Mouse (Mus musculus): ENCODE results near the gene Vps37d. TPM values are rescaled to one million over a fixed set of nuclear protein-coding genes. Genes with fewer than 3 reads are reported as not detected.

Vps37d gene
- polyA plus RNA-seq (2021) = 18.1 TPM

- no peak for TF ChIP-seq CTCF (IDR thresholded peaks at IDR 0.05)
- ChIA-PET POLR2A (interaction anchor here (0.6 to 1.8 kb wide), 2 partner anchors 41 to 67 kb away, joined by 4 read pairs; no protein-coding TSS in a partner anchor), CTCF (interaction anchor here (0.8 to 3.8 kb wide), 7 partner anchors 10 to 113 kb away, joined by 3 to 26 read pairs (median 7); no protein-coding TSS in a partner anchor)
- H3K27me3 ChIP-seq = no peaks in the 10 kb centered on the region
- peak; percentile 63 for DNase-seq (ENCODE audit: low read depth, low spot score)
- peak; percentile 70 for ATAC-seq
- in situ Hi-C loops (cut with MboI; ENCODE audit: low pct_unique_long_range_greater_than_20kb) = no loop called here
Measured at GRCm38 (mm10) chr5:135077564-135078481, at the start of gene Vps37d. Vps37d (minus strand) TSS chr5:135078266.

GRCm38 (mm10) chr5:135127669-135128068 is 49.6 kb upstream of the Vps37d start:
- TF ChIP-seq CTCF (IDR thresholded peaks at IDR 0.05) = no peak
- H3K27me3 ChIP-seq = peaks cover 17% of the 10 kb centered on the region
- ATAC-seq (no peak), DNase-seq (ENCODE audit: low read depth, low spot score) (no peak)
- in situ Hi-C loops (cut with MboI; ENCODE audit: low pct_unique_long_range_greater_than_20kb) = no loop called here
- CTCF ChIA-PET = no interaction called here
- POLR2A ChIA-PET = no interaction called here

GRCm38 (mm10) chr5:135126121-135126520 is 48.1 kb upstream of the Vps37d start:
- ATAC-seq = no peak
- in situ Hi-C loops (cut with MboI; ENCODE audit: low pct_unique_long_range_greater_than_20kb) = no loop called here
- ChIA-PET POLR2A (interaction anchor here (0.5 kb wide), 1 partner anchor 63 kb away, joined by 3 read pairs; no protein-coding TSS in a partner anchor), CTCF (no interaction called here)
- no peak for DNase-seq (ENCODE audit: low read depth, low spot score)
- no peak for TF ChIP-seq CTCF (IDR thresholded peaks at IDR 0.05)
- peaks cover 14% of the 10 kb centered on the region for H3K27me3 ChIP-seq

GRCm38 (mm10) chr5:135120753-135121152 is 42.7 kb upstream of the Vps37d start:
- H3K27me3 ChIP-seq = peaks cover 7% of the 10 kb centered on the region
- POLR2A ChIA-PET = no interaction called here
- ATAC-seq (no peak), DNase-seq (ENCODE audit: low read depth, low spot score) (no peak)
- CTCF ChIA-PET = no interaction called here
- in situ Hi-C loops (cut with MboI; ENCODE audit: low pct_unique_long_range_greater_than_20kb) = no loop called here
- TF ChIP-seq CTCF (IDR thresholded peaks at IDR 0.05) = no peak

GRCm38 (mm10) chr5:135118589-135119081 is 40.6 kb upstream of the Vps37d start:
- in situ Hi-C loops (cut with MboI; ENCODE audit: low pct_unique_long_range_greater_than_20kb) = loop anchor here (5.0 kb wide), 2 partner anchors 74 to 169 kb away; no protein-coding TSS in a partner anchor
- ChIA-PET CTCF (interaction anchor here (0.6 to 1.7 kb wide), 13 partner anchors 9 to 170 kb away, joined by 3 to 7 read pairs (median 3); no protein-coding TSS in a partner anchor), POLR2A (interaction anchor here (0.5 to 1.1 kb wide), 4 partner anchors 29 to 74 kb away, joined by 3 to 5 read pairs (median 4); partner anchors contain the start of gene Vps37d)
- no peak for DNase-seq (ENCODE audit: low read depth, low spot score)
- ATAC-seq = peak; percentile 31
- peaks cover 3% of the 10 kb centered on the region for H3K27me3 ChIP-seq
- peak; percentile 66 for TF ChIP-seq CTCF (IDR thresholded peaks at IDR 0.05)

GRCm38 (mm10) chr5:135115241-135115640 is 37.2 kb upstream of the Vps37d start:
- ChIA-PET CTCF (interaction anchor here (1.2 kb wide), 1 partner anchor 76 kb away, joined by 3 read pairs; no protein-coding TSS in a partner anchor), POLR2A (no interaction called here)
- ATAC-seq (no peak), DNase-seq (ENCODE audit: low read depth, low spot score) (no peak)
- in situ Hi-C loops (cut with MboI; ENCODE audit: low pct_unique_long_range_greater_than_20kb) = loop anchor here (5.0 kb wide), 2 partner anchors 77 to 172 kb away; no protein-coding TSS in a partner anchor
- no peaks in the 10 kb centered on the region for H3K27me3 ChIP-seq
- no peak for TF ChIP-seq CTCF (IDR thresholded peaks at IDR 0.05)

- ChIA-PET POLR2A (interaction anchor here (0.6 kb wide), 1 partner anchor 96 kb away, joined by 4 read pairs; no protein-coding TSS in a partner anchor), CTCF (no interaction called here)
- no peak for TF ChIP-seq CTCF (IDR thresholded peaks at IDR 0.05)
- no peak for ATAC-seq
- no peak for DNase-seq (ENCODE audit: low read depth, low spot score)
- no peaks in the 10 kb centered on the region for H3K27me3 ChIP-seq
- in situ Hi-C loops (cut with MboI; ENCODE audit: low pct_unique_long_range_greater_than_20kb) = no loop called here
Measured at GRCm38 (mm10) chr5:135113782-135114181, 35.7 kb upstream of the Vps37d start.

GRCm38 (mm10) chr5:135109976-135110375 is 31.9 kb upstream of the Vps37d start:
- CTCF ChIA-PET = interaction anchor here (1.2 to 2.5 kb wide), 3 partner anchors 10 to 38 kb away, joined by 3 to 8 read pairs (median 4); partner anchors contain the start of gene Vps37d
- TF ChIP-seq CTCF (IDR thresholded peaks at IDR 0.05) = no peak
- POLR2A ChIA-PET = no interaction called here
- ATAC-seq = no peak
- in situ Hi-C loops (cut with MboI; ENCODE audit: low pct_unique_long_range_greater_than_20kb) = no loop called here
- no peak for DNase-seq (ENCODE audit: low read depth, low spot score)
- peaks cover 5% of the 10 kb centered on the region for H3K27me3 ChIP-seq

- no peak for DNase-seq (ENCODE audit: low read depth, low spot score)
- in situ Hi-C loops (cut with MboI; ENCODE audit: low pct_unique_long_range_greater_than_20kb) = no loop called here
- ChIA-PET CTCF (interaction anchor here (1.0 to 2.5 kb wide), 2 partner anchors 9 to 32 kb away, joined by 3 to 8 read pairs; partner anchors contain the start of gene Vps37d), POLR2A (interaction anchor here (0.6 kb wide), 1 partner anchor 9 kb away, joined by 3 read pairs; no protein-coding TSS in a partner anchor)
- ATAC-seq = no peak
- peaks cover 5% of the 10 kb centered on the region for H3K27me3 ChIP-seq
- no peak for TF ChIP-seq CTCF (IDR thresholded peaks at IDR 0.05)
Measured at GRCm38 (mm10) chr5:135109426-135109825, 31.4 kb upstream of the Vps37d start.

GRCm38 (mm10) chr5:135109017-135109416 is 31.0 kb upstream of the Vps37d start:
- in situ Hi-C loops (cut with MboI; ENCODE audit: low pct_unique_long_range_greater_than_20kb) = no loop called here
- DNase-seq (ENCODE audit: low read depth, low spot score) (no peak), ATAC-seq (no peak)
- CTCF ChIA-PET = interaction anchor here (1.0 kb wide), 1 partner anchor 9 kb away, joined by 3 read pairs; no protein-coding TSS in a partner anchor
- TF ChIP-seq CTCF (IDR thresholded peaks at IDR 0.05) = no peak
- POLR2A ChIA-PET = interaction anchor here (0.6 kb wide), 1 partner anchor 9 kb away, joined by 3 read pairs; no protein-coding TSS in a partner anchor
- peaks cover 5% of the 10 kb centered on the region for H3K27me3 ChIP-seq
